Mouse (Mus musculus): ENCODE results near the gene Napa. TPM values are rescaled to one million over a fixed set of nuclear protein-coding genes. Genes with fewer than 3 reads are reported as not detected.

Napa gene
- polyA plus RNA-seq, 1 experiment = 107 TPM

GRCm38 (mm10) chr7:16146489-16147410 lies 48.5 kb downstream of the Napa start:
- H3K4me3 ChIP-seq (ENCODE audit: low read depth, low read length) = no peak overlapping the region
- no peaks in the 10 kb centered on the region for H3K27me3 ChIP-seq (ENCODE audit: control insufficient read depth, insufficient read depth, low read length, poor library complexity, severe bottlenecking)
- H3K9ac ChIP-seq (ENCODE audit: low read depth, poor library complexity, severe bottlenecking) = no peak overlapping the region
- no peaks in the 10 kb centered on the region for H3K4me1 ChIP-seq (ENCODE audit: control insufficient read depth, insufficient read depth, low read length)
- H3K36me3 ChIP-seq (ENCODE audit: control insufficient read depth, insufficient read depth, low read length, poor library complexity, severe bottlenecking) = no peaks in the 10 kb centered on the region
- H3K9me3 ChIP-seq (replicated peaks; ENCODE audit: control insufficient read depth, insufficient read depth, low read length, poor library complexity, severe bottlenecking) = no peaks in the 10 kb centered on the region
- no peak for TF ChIP-seq POLR2A (IDR thresholded peaks at IDR 0.05; ENCODE audit: insufficient read depth, low read length)
- TF ChIP-seq CTCF (IDR thresholded peaks at IDR 0.05; ENCODE audit: low read depth, low read length) = no peak
- no peak for TF ChIP-seq EP300 (IDR thresholded peaks at IDR 0.05; ENCODE audit: insufficient read depth, low read depth, low read length)
- H3K27ac ChIP-seq (ENCODE audit: insufficient read depth, low read length) = no peak overlapping the region

- Histone ChIP-seq H3K4me3 (ENCODE audit: low read depth, low read length) (no peak overlapping the region), H3K4me1 (ENCODE audit: control insufficient read depth, insufficient read depth, low read length) (no peaks in the 10 kb centered on the region), H3K27ac (ENCODE audit: insufficient read depth, low read length) (no peak overlapping the region), H3K9ac (ENCODE audit: low read depth, poor library complexity, severe bottlenecking) (no peak overlapping the region), H3K27me3 (ENCODE audit: control insufficient read depth, insufficient read depth, low read length, poor library complexity, severe bottlenecking) (no peaks in the 10 kb centered on the region), H3K36me3 (ENCODE audit: control insufficient read depth, insufficient read depth, low read length, poor library complexity, severe bottlenecking) (no peaks in the 10 kb centered on the region), H3K9me3 (replicated peaks; ENCODE audit: control insufficient read depth, insufficient read depth, low read length, poor library complexity, severe bottlenecking) (no peaks in the 10 kb centered on the region)
- TF ChIP-seq EP300 (IDR thresholded peaks at IDR 0.05; ENCODE audit: insufficient read depth, low read depth, low read length) = no peak
- TF ChIP-seq POLR2A (IDR thresholded peaks at IDR 0.05; ENCODE audit: insufficient read depth, low read length) = no peak
- no peak for TF ChIP-seq CTCF (IDR thresholded peaks at IDR 0.05; ENCODE audit: low read depth, low read length)
Observed at GRCm38 (mm10) chr7:16147643-16148042, 49.4 kb downstream of the Napa start.

- Histone ChIP-seq H3K27me3 (ENCODE audit: control insufficient read depth, insufficient read depth, low read length, poor library complexity, severe bottlenecking) (no peaks in the 10 kb centered on the region), H3K36me3 (ENCODE audit: control insufficient read depth, insufficient read depth, low read length, poor library complexity, severe bottlenecking) (no peaks in the 10 kb centered on the region), H3K27ac (ENCODE audit: insufficient read depth, low read length) (no peak overlapping the region), H3K9ac (ENCODE audit: low read depth, poor library complexity, severe bottlenecking) (no peak overlapping the region), H3K4me1 (ENCODE audit: control insufficient read depth, insufficient read depth, low read length) (peaks cover 2% of the 10 kb centered on the region), H3K9me3 (replicated peaks; ENCODE audit: control insufficient read depth, insufficient read depth, low read length, poor library complexity, severe bottlenecking) (no peaks in the 10 kb centered on the region), H3K4me3 (ENCODE audit: low read depth, low read length) (no peak overlapping the region)
- TF ChIP-seq POLR2A (IDR thresholded peaks at IDR 0.05; ENCODE audit: insufficient read depth, low read length) (no peak), EP300 (IDR thresholded peaks at IDR 0.05; ENCODE audit: insufficient read depth, low read depth, low read length) (no peak), CTCF (IDR thresholded peaks at IDR 0.05; ENCODE audit: low read depth, low read length) (no peak)
Observed at GRCm38 (mm10) chr7:16149241-16149640, 51.0 kb downstream of the Napa start.

- Histone ChIP-seq H3K9me3 (replicated peaks; ENCODE audit: control insufficient read depth, insufficient read depth, low read length, poor library complexity, severe bottlenecking) (no peaks in the 10 kb centered on the region), H3K4me1 (ENCODE audit: control insufficient read depth, insufficient read depth, low read length) (peaks cover 2% of the 10 kb centered on the region), H3K4me3 (ENCODE audit: low read depth, low read length) (no peak overlapping the region), H3K27me3 (ENCODE audit: control insufficient read depth, insufficient read depth, low read length, poor library complexity, severe bottlenecking) (no peaks in the 10 kb centered on the region), H3K9ac (ENCODE audit: low read depth, poor library complexity, severe bottlenecking) (no peak overlapping the region), H3K36me3 (ENCODE audit: control insufficient read depth, insufficient read depth, low read length, poor library complexity, severe bottlenecking) (no peaks in the 10 kb centered on the region), H3K27ac (ENCODE audit: insufficient read depth, low read length) (no peak overlapping the region)
- TF ChIP-seq CTCF (IDR thresholded peaks at IDR 0.05; ENCODE audit: low read depth, low read length) (no peak), POLR2A (IDR thresholded peaks at IDR 0.05; ENCODE audit: insufficient read depth, low read length) (no peak), EP300 (IDR thresholded peaks at IDR 0.05; ENCODE audit: insufficient read depth, low read depth, low read length) (no peak)
Observed at GRCm38 (mm10) chr7:16150191-16151145, 52.2 kb downstream of the Napa start.

GRCm38 (mm10) chr7:16153522-16153921 lies 55.3 kb downstream of the Napa start:
- H3K4me1 ChIP-seq (ENCODE audit: control insufficient read depth, insufficient read depth, low read length) = peaks cover 2% of the 10 kb centered on the region
- H3K4me3 ChIP-seq (ENCODE audit: low read depth, low read length) = no peak overlapping the region
- no peaks in the 10 kb centered on the region for H3K27me3 ChIP-seq (ENCODE audit: control insufficient read depth, insufficient read depth, low read length, poor library complexity, severe bottlenecking)
- TF ChIP-seq EP300 (IDR thresholded peaks at IDR 0.05; ENCODE audit: insufficient read depth, low read depth, low read length) = 0 out of 2 replicates have a peak, but pooled peaks have one; percentile 19
- peak; percentile 77 for TF ChIP-seq CTCF (IDR thresholded peaks at IDR 0.05; ENCODE audit: low read depth, low read length)
- TF ChIP-seq POLR2A (IDR thresholded peaks at IDR 0.05; ENCODE audit: insufficient read depth, low read length) = no peak
- no peaks in the 10 kb centered on the region for H3K9me3 ChIP-seq (replicated peaks; ENCODE audit: control insufficient read depth, insufficient read depth, low read length, poor library complexity, severe bottlenecking)
- H3K9ac ChIP-seq (ENCODE audit: low read depth, poor library complexity, severe bottlenecking) = no peak overlapping the region
- H3K36me3 ChIP-seq (ENCODE audit: control insufficient read depth, insufficient read depth, low read length, poor library complexity, severe bottlenecking) = no peaks in the 10 kb centered on the region
- H3K27ac ChIP-seq (ENCODE audit: insufficient read depth, low read length) = no peak overlapping the region

All from ES-Bruce4 (cell line).